Mouse (Mus musculus) embryo, embryonic 11.5 days (tissue): ENCODE data around the gene Gm43720.

Experiments used
- DNase-seq: peaks from one replicate; pipeline ENCODE4 v3.0.0-alpha.2; 2012; ENCODE audit warnings: low read depth, low spot score

The Gm43720 gene

DNA sequence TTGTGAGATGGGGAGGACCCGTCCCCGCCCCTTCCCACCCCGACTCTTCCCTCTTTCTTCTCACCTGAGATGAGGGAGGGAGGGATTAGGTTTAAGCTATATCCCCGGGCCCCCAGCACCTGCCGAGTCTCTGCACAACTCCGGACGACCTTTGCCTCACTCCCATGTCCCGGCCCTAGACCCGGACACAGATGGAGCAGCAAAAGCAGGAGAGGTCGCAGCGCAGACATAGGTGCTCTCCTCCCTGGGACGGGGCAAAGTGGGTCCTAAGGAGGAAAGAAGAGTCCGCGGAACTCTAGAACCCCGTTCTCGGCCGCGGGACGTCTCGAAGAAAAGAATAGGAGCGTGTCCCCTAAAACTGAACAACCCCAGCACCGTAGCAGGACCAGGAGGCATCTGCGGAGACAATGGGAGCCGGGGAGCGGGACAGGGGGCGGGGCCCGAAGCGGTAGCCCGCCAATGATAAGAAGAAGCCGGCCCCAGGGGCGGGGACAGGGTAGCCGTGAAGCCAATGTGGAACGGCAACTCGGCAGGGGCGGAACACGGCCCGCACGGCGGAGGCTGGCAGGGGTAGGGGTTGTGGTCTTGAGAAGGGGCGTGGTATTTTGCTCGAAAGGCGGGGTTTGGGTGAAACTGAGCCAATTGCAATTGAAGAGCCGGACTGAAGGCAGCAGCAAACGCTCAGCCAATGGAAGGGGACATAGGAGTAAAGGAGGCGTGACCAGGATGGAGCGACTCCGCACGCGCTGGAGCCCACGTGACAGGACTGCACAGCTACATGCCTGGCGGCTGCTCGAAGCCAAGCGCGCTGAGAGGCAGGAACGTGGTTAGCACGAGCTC is at the start of gene Gm43720, which contains the start of the genes Gpc2 and Stag3:
Gm43720 (minus strand) TSS at position 374 of the 840 bp plus-strand sequence.
Gpc2 (minus strand) TSS at position 421 of the 840 bp plus-strand sequence.
Stag3 (plus strand) TSS at position 656 of the 840 bp plus-strand sequence.
- DNase-seq = peak; percentile 95

DNA sequence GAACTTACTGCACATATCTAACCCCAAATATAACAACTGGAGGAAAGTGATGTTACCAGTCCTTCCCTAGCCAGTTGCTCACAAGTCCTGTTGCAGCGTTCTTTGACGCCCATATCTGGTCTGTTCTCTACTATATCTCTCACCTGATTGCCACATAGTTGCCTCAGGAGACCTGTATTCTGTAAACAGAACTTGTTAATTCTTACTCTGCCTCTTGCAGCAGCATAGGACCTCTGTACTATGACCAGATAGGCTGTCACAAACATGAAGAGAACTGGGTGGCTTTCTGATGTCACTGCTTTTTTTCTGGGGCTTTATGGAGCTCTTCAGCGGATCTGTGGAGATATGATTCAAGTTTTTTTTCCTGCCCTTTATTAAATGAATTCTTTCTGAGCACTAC is 33.0 kb upstream of the Gm43720 start:
- no peak for DNase-seq

DNA sequence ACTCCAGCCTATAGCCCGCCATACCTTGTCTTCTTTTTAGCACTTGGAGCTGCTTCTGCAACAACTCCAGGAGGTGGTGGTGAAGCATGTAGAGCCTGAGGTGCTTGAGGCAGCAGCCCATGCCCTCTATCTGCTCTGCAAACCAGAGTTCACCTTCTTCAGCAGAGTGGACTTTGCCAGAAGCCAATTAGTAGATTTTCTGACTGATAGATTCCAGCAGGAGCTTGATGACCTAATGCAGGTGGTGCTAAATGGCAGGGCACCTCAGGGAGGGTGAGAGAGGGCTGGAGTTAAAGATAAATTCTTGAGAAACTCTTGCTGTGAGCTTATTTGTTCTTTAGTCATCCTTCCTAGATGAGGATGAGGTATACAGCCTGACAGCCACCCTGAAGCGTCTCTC is 19.9 kb upstream of the Gm43720 start:
- no peak for DNase-seq

GRCm38 (mm10) chr5:138294158-138294557 is 14.4 kb upstream of the Gm43720 start:
- no peak for DNase-seq

GRCm38 (mm10) chr5:138291638-138292037 is 11.9 kb upstream of the Gm43720 start:
- no peak for DNase-seq

GRCm38 (mm10) chr5:138287861-138288260 is 8.1 kb upstream of the Gm43720 start:
- no peak for DNase-seq

DNA sequence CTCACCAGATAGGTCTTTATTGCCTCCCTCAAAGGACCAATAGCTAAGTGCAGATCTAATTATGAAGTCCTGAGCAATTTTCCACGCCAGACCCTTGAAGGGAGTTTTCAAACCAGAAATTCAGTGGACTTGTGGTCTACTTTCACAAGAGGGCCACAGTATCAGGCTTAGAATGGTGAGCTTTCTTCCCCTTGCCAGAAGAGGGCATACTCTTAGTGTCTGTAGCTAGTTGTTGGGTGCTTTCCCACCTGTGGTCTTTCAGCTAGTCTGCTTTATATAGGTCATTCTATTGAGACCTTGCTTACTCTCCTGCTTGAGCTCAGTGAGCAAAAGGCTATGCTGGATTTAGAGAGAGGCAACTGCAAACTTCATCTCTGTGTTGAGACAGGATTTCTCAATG is 3.8 kb upstream of the Gm43720 start:
- DNase-seq = no peak

GRCm38 (mm10) chr5:138281798-138282197 is 2.0 kb upstream of the Gm43720 start:
- DNase-seq = no peak

DNA sequence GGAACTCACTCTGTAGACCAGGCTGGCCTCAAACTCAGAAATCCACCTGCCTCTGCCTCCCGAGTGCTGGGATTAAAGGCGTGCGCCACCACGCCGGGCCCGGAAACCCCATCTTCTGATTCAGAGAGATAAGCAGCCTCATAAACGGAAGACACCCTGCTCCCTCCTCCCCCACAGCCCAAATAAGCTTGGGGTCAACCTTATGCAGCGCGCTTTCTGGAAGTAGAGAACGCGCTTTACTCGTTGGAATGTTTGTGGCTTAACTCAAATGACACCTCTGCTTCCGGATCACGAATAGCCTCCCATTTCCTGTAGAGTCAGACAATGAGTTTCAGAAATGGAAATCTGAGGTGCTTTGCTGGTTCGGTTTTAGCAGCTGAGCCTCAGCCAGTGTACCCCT is 1.1 kb upstream of the Gm43720 start:
- no peak for DNase-seq

DNA sequence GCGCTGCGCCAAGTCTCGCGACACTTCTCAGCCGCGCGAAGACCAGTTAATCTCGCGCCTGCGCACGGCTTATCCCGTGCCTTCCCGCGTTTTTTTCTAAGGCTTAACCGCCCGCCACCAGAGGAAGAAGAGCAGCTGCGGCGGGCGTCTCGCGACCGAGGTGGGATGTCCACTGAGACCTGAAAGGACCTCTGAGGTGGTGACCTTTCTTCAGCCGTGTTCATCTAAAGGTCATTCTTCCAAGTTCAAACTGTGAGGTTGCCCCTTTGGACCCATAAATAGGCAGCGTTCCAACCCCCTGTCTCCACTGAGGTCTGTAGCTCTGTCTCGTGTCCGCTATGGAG is 639 bp upstream of the Gm43720 start:
- no peak for DNase-seq

DNA sequence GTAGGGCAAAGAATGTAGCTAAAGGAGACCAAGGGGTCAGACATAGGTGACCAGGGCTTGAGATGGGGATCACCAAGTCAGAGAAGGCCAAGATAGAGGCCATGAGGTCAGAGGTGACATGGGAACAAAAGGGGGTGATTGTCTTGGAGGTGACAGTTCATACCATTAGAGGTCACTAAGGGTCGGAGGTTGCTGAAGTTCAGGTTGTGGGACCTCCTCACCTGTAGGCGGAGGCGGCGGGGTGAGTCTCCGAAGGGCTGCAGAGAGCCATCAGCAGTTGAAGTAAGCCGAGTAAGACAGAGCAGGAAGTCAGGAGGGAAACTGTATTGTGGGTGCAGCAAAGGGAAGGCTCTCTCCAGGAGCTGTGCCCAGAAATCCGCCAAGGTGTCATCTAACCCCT is 1.8 kb downstream of the Gm43720 start:
- no peak for DNase-seq

DNA sequence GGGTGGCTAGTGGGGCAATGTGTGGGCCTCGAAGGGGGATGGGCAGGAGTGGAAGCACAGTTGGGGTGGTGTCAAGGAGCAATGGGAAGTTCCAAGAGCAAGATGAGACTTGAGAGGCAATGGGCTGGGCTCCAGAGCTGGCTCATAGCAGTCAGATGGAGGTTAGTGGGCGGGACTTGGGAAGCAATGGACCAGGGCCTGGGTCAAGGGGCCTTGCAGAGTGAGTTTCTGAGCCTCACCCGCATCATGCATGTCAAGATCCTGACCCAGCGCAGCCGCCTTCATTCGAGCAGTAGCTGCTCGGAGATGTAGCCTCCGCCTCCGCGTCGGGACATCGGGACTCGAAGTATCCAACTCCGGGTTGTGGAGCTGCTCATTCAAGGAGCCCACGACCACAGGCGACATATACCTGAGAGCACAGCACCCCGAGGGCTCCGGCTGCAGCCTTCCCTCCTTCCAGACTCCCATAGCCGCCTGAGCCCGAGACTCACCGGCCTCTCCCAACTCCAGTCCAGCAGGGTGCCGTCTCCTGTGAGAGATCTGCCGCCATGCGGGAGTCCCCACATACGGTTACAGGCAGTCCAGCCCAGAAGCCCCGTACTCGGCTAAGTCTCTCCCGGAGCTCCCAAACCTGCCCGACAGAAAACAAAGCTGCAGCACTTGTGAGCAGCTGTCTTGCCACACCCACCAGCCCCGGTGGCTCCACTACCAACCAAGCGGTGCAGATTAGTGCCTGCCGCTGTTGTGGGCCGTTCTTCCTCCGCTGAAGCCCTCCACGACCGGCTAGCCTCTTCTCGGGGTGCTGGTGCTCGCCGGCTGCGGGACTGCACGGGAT is 4.3 kb downstream of the Gm43720 start:
- no peak for DNase-seq

DNA sequence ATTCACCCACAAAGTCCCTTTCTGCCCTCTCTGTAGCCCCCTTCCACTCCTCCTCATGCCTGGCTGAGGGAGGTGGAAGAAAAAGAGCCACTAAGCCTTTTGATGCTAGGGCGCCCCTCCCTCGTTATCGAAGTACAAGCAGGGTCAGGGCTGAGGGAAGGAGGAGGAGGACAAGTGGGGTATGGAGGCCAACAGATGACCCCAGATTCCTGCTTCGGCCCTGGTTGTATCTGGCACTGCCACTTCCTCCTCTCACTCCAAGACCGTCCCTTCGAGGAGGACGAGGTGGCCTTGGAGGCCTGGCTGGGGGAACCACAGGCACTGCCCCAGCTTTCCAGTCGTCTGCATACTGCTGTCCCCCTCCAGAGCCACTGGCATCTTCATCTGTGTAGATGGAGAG is 5.6 kb downstream of the Gm43720 start:
- no peak for DNase-seq

GRCm38 (mm10) chr5:138272409-138272923 is 7.3 kb downstream of the Gm43720 start, which contains the start of gene Gal3st4:
Gene Gal3st4, minus strand, starts transcription at chr5:138272840.
- no peak for DNase-seq

DNA sequence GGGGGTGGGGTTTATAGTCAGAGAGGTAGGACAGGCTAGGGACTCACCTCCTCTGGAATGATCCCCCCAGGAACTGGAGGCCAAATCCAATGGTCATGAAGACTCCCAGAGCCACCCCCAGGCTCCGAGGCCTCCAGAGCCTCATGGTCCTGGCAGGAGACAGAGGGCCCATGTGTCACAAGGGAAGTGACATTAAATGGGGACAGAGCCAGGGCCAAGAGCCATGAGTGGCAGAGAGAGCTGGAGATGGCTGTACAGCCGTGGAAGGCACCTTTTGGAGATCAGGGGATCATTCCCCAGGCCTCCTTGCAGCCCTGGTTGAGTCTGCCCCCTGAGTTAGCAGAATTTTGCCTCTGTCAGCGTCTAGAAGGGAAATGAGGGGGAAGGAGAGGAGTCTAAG is 8.5 kb downstream of the Gm43720 start:
- DNase-seq = no peak

- DNase-seq = no peak
These were observed 10.8 kb downstream of the Gm43720 start for GRCm38 (mm10) chr5:138268980-138269379.

DNA sequence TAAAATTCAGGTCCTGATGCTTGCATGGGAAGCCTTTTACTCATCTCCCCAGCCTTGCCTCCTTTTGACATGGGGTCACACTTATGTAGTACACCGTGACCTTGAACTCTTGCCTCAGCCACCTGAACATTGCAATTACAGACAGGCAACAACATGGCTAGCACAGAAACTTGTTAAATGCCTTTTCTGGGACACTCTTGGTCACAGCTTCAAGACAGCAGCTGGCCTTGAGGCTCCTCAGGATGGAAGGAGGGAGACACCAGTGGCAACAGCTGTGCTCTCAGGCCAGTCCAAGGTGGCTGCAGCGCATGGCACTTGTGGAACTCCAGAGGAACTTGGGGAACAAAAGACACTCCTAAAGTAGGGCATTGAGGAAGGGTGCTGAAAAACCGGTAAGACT is 12.6 kb downstream of the Gm43720 start:
- DNase-seq = no peak

DNA sequence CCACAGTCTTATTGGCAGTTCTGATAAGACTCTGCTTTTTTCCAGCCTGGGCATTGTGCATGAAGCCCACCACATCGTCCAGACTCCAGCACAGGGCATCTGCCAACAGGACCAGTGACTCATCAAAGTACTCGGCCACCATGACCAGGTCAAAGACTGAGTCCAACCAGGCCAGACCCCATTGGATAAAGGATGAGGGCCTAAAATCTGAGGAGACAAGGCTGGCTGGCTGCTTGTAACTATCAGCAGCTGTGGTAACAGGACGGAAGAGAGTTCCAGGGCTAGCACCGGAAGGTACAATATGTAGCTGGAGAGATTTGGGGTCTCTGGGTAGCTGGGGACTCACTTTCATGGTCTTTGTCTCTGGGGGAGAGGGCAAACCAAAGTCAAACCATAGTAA is 14.0 kb downstream of the Gm43720 start:
- DNase-seq = no peak

DNA sequence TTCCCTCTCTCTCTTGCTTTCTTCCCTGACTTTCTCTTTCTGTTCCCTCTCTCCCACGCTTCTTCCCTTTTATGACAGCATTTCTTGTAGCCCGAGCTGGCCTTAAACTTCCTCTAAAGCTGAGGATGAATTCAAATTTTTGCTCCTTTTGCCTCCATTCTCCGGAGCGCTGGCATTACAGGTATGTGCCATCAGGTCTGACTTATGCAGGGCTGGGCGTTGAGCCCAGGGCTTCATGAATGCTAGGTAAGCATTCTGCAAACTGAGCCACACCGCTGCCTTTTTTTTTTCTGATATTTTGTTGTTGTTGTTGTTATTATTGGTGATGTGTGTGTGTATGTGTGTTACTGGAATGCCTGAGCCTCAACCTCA is 15.6 kb downstream of the Gm43720 start:
- no peak for DNase-seq

DNA sequence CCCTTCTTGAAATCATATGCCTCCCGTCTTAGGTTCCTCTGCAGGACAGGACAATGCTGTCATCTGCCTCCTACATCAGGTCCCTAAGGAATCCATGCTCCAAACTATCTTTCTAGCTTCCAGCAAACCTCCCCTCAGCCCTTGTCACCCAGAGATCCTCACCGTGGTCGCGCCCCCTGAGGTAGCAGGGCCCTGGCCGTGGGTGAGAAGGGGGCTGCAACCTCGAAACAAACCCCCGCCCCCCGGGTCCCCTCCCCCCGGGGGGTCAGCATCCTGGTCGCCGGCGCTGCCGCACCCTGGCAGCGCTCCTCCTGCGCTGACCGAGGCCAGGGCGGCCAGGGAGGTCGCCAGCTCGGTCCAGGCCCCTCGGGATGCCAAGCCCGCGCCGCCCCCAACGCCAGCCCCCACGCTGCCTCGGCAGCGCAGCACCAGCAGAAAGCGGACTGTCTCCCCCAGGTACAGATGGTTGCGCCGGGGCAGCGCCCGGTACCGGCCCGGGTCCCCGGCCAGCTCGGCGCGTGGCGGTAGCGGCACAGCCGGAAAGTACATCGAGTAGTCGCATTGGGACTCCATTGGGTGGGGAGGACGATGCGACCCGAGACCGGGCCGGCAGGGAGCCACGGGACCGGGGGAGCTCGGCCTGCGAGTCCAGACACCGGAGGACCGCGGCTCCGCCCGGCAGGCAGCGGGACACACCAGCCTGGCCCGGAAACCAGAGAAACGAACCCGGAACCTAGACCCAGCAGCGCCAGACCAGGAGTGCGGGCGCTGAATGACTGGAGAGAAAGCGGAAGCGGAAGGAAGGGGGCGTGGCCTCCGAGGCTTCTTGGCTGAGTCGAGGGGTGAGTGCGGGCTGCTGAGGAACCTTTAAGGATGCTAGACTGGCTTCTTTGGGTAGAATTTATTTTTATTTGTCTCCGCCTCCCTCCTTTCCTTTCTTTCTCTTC is 16.2 kb downstream of the Gm43720 start, which contains the start of gene BC037034:
BC037034 (minus strand) TSS at position 774 of the 947 bp plus-strand sequence.
- peak; percentile 77 for DNase-seq

- no peak for DNase-seq
These were observed 17.0 kb downstream of the Gm43720 start for GRCm38 (mm10) chr5:138262582-138263240.
